Mouse (Mus musculus): Measurements from ENCODE around the gene Dscam.

Dscam gene

DNA sequence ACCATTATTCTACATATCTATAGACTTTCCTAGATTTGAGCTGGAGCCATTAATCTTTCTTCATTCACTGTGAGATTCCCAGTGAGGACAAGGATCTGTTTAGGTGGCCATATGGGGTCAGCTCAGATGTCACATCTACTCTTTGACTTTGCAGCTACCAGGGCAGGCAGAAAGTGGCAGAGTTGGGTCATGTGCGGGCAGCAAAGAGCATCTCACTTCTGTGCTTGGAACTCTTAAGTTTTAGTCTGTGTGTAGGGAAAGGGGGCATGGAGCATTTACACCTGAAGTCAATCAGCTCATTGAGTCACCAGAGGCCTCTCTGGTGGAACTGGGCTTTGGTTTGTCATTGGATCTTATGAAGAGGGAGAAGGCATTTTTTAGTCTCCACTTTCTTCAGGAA is 612.2 kb downstream of the Dscam start:
- no peak for DNase-seq (ENCODE audit: low spot score)

DNA sequence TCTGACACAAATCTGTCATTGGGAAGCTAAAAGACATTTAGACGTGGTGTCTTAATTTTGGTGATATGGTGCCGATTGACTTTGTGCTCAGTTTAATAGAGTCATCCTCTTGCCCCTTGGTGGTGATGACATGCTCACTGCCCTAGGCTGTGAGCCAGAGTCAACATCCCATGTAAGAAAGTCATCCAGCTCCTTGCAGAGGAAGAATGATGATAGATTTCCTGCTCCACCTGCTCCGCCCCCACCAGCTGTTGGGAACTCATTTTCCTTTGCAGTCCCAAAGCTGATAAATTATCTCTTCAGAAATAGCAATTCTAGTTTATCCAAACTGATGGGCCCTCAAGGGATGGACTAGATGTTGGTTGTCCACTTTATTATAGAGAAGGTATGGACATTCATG is 613.9 kb downstream of the Dscam start:
- DNase-seq (ENCODE audit: low spot score) = no peak

DNA sequence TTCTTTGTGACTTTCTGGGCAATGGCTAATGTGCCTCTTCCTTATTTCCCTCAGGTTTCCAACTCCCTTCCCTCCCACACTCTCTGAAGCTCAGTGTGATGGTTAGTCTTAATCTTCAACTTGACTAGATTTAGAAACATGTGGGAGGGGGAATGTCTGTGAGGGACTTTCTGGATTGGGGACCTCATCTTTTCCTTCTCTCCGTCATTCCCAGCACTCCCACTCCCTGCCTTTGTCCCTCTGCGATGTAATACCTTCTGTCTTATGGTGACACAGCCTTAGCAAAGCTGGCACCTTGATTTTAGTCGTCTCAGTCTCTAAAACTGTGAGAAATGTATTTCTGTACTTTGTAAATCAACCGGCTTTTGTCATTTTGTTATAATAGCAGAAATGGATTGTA is 615.1 kb downstream of the Dscam start:
- DNase-seq (ENCODE audit: low spot score) = no peak

DNA sequence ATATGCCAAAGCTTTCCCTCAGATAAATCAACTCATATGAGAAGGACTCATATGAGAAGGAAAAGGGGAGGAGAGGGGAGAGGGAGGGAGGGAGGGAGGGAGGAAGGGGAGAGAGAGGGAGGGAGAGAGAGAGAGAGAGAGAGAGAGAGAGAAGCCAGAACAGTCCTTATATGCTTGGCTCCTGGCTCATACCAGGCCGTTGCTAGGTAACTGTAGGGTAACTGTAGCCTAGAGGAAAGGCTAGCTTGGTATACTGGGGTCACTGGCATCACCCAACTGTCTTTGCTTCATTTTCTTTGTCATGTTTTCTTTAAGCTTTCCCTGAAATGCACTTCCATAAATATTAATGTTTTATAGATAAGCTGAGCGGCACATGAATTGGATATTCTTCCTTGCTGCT is 617.9 kb downstream of the Dscam start:
- DNase-seq (ENCODE audit: low spot score) = no peak

DNA sequence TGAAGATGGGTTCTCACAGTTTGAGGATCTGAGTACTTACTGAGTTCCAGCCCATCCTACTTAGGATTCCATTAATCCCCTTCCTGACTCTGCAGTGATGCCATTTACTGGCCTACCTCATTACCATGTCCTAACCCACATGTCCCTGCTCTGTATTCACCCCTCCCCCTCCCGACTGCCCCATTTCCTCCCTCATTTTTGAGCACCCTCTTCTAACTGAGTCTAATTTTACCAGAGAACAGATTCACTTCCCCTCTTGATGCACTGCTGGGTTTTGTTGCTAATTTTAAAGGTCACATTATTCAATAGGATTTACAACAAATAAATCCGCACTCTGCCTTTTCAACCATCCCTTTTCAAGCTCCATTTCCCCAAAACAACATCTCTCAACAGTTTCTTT is 629.5 kb downstream of the Dscam start:
- DNase-seq (ENCODE audit: low spot score) = peak; percentile 19
